Mouse (Mus musculus) natural killer cell, adult 2 months (primary cell): ENCODE measurements at regions not wholly inside any gene's neighbourhood (a gene's known extent, or its start where the extent isn't known, plus 50 kb on each side); places are given as distances from the start of the nearest gene placed in this dataset.
A peak's percentile ranks its signal among the peaks of the same experiment; 100 is the strongest.

Source experiments
- DNase-seq, 2 experiments: peaks; one replicate each; pipeline ENCODE4 v3.0.0; 2022; ENCODE audit warnings: low spot score in 2 of 2

GRCm38 (mm10) chr15:51646304-51646703 lies 2238.4 kb upstream of the Gm7489 start:
- DNase-seq, result no peak

GRCm38 (mm10) chr15:51652497-51652896 lies 2232.2 kb upstream of the Gm7489 start:
- DNase-seq, result no peak

GRCm38 (mm10) chr15:51657621-51658020 lies 2227.1 kb upstream of the Gm7489 start:
- no peak for DNase-seq

GRCm38 (mm10) chr15:51668340-51668739 lies 2216.4 kb upstream of the Gm7489 start:
- no peak for DNase-seq

- no peak for DNase-seq
Measured at GRCm38 (mm10) chr15:51671667-51672372, 2212.9 kb upstream of the Gm7489 start.

GRCm38 (mm10) chr15:51673483-51673882 lies 2211.2 kb upstream of the Gm7489 start:
- DNase-seq, result no peak

- no peak for DNase-seq
Measured at GRCm38 (mm10) chr15:51675291-51675690, 2209.4 kb upstream of the Gm7489 start.

- DNase-seq, result no peak
Measured at GRCm38 (mm10) chr15:51676694-51677093, 2208.0 kb upstream of the Gm7489 start.

GRCm38 (mm10) chr15:51677266-51677665 lies 2207.4 kb upstream of the Gm7489 start:
- no peak for DNase-seq

GRCm38 (mm10) chr15:51679186-51679902 lies 2205.4 kb upstream of the Gm7489 start:
- no peak for DNase-seq

GRCm38 (mm10) chr15:51680494-51680893 lies 2204.2 kb upstream of the Gm7489 start:
- DNase-seq, result no peak

GRCm38 (mm10) chr15:51681191-51681590 lies 2203.5 kb upstream of the Gm7489 start:
- DNase-seq, result no peak

GRCm38 (mm10) chr15:51682331-51682730 lies 2202.4 kb upstream of the Gm7489 start:
- no peak for DNase-seq

GRCm38 (mm10) chr15:51687007-51687540 lies 2197.6 kb upstream of the Gm7489 start:
- no peak for DNase-seq

GRCm38 (mm10) chr15:51689498-51689897 lies 2195.2 kb upstream of the Gm7489 start:
- no peak for DNase-seq

- DNase-seq, result no peak
Measured at GRCm38 (mm10) chr15:51692671-51693070, 2192.0 kb upstream of the Gm7489 start.

GRCm38 (mm10) chr15:51696344-51697016 lies 2188.2 kb upstream of the Gm7489 start:
- peak; percentile 54 to 58 for DNase-seq

- DNase-seq, result no peak
Measured at GRCm38 (mm10) chr15:51704198-51704597, 2180.5 kb upstream of the Gm7489 start.

GRCm38 (mm10) chr15:51709871-51710655 lies 2174.6 kb upstream of the Gm7489 start:
- peak in 1 of 2 experiments; percentile 5 for DNase-seq

GRCm38 (mm10) chr15:51720873-51721308 lies 2163.8 kb upstream of the Gm7489 start:
- no peak for DNase-seq

- DNase-seq, result no peak
Measured at GRCm38 (mm10) chr15:51721363-51721762, 2163.3 kb upstream of the Gm7489 start.
